8 mouse cellular contexts compared by ENCODE assay signal in genomic region chr13:93304251-93305001, GRCm38 (mm10). TPM values are rescaled to one million over a fixed set of nuclear protein-coding genes. Genes with fewer than 3 reads are reported as not detected.
DNase-seq lines count a peak whose midpoint lies in the region; ATAC-seq and TF ChIP-seq lines count a peak whose summit lies in the region.

No protein-coding gene starts in this region.

- H3K27ac ChIP-seq in MEL (ENCODE audit: control insufficient read depth, low read depth, low read length): peak overlapping the region; percentile 71
- H3K27ac ChIP-seq in embryonic facial prominence, embryonic 10.5 days (replicated peaks): peak overlapping the region; percentile 97
- peak overlapping the region; percentile 97 for H3K27ac ChIP-seq in heart, embryonic 14.5 days (replicated peaks in 1 of 2; ENCODE audit: control insufficient read depth in 1 of 2, insufficient read depth in 1 of 2, low read depth in 2 of 2, low read length in 2 of 2)
- H3K27ac ChIP-seq in lung, embryonic 16.5 days (ENCODE audit: low read length): peak overlapping the region; percentile 80

- H3K4me2 ChIP-seq in heart, embryonic 14.5 days (ENCODE audit: low read length): peak overlapping the region; percentile 60
- peak overlapping the region; percentile 90 for H3K4me2 ChIP-seq in lung, embryonic 16.5 days (ENCODE audit: low read depth, low read length)

- H3K27me3 ChIP-seq in MEL (ENCODE audit: control insufficient read depth in 1 of 2, insufficient read depth in 2 of 2, low read length in 2 of 2): no peaks in the 10 kb centered on the region
- no peaks in the 10 kb centered on the region for H3K27me3 ChIP-seq in embryonic facial prominence, embryonic 10.5 days (replicated peaks; ENCODE audit: low read depth, poor library complexity, severe bottlenecking)
- H3K27me3 ChIP-seq in heart, embryonic 14.5 days (ENCODE audit: control insufficient read depth, insufficient read depth, low read length): no peaks in the 10 kb centered on the region
- no peaks in the 10 kb centered on the region for H3K27me3 ChIP-seq in lung, embryonic 16.5 days (ENCODE audit: control insufficient read depth, insufficient read depth, low read depth, low read length)

- no peak for TF ChIP-seq CTCF in MEL (IDR thresholded peaks at IDR 0.05 in 2 of 3, conservative IDR thresholded peaks at IDR 0.05 in 1 of 3; ENCODE audit: control insufficient read depth in 1 of 3, insufficient read depth in 1 of 3, low read depth in 2 of 3, low read length in 3 of 3, poor library complexity in 1 of 3, severe bottlenecking in 1 of 3)

- H3K9ac ChIP-seq in MEL (ENCODE audit: control insufficient read depth, low read depth, low read length, poor library complexity, severe bottlenecking): peak overlapping the region; percentile 97
- peak overlapping the region; percentile 96 for H3K9ac ChIP-seq in heart, embryonic 14.5 days (ENCODE audit: low read length)
- peak overlapping the region; percentile 86 for H3K9ac ChIP-seq in lung, embryonic 16.5 days (ENCODE audit: low read length)

- peak overlapping the region; percentile 63 to 83 for H3K4me3 ChIP-seq in MEL (ENCODE audit: control insufficient read depth in 1 of 2, insufficient read depth in 1 of 2, low read depth in 2 of 2, low read length in 2 of 2)
- peak overlapping the region; percentile 80 for H3K4me3 ChIP-seq in embryonic facial prominence, embryonic 10.5 days
- H3K4me3 ChIP-seq in heart, embryonic 14.5 days (ENCODE audit: control insufficient read depth in 1 of 2, insufficient read depth in 1 of 2, low read depth in 1 of 2, low read length in 2 of 2): peak overlapping the region; percentile 94 to 95
- H3K4me3 ChIP-seq in lung, embryonic 16.5 days (ENCODE audit: low read length): peak overlapping the region; percentile 85

- TF ChIP-seq RAD21 in MEL (IDR thresholded peaks at IDR 0.05; ENCODE audit: low read depth, low read length): no peak

- peak; percentile 38 for DNase-seq in cerebellum, adult 8-10 months
- DNase-seq in cerebellum, adult 11-12 months: no peak
- DNase-seq in MEL (ENCODE audit: low read depth, low spot score): peak; percentile 76
- DNase-seq in embryonic facial prominence, embryonic 10.5 days (ENCODE audit: low spot score): peak; percentile 74
- peak; percentile 31 for DNase-seq in kidney, postnatal 14 days
- peak; percentile 62 for DNase-seq in skeletal muscle tissue, adult 2 months (ENCODE audit: low read depth, low spot score)

- H3K36me3 ChIP-seq in MEL (ENCODE audit: control insufficient read depth in 1 of 2, insufficient read depth in 2 of 2, low read length in 2 of 2): peaks cover 0 to 33% of the 10 kb centered on the region in 2 experiments; a peak in 2 of 4 replicates
- no peaks in the 10 kb centered on the region for H3K36me3 ChIP-seq in embryonic facial prominence, embryonic 10.5 days (replicated peaks)
- no peaks in the 10 kb centered on the region for H3K36me3 ChIP-seq in heart, embryonic 14.5 days (ENCODE audit: control insufficient read depth, insufficient read depth, low read length)
- no peaks in the 10 kb centered on the region for H3K36me3 ChIP-seq in lung, embryonic 16.5 days (ENCODE audit: control insufficient read depth, insufficient read depth, low read length)

- TF ChIP-seq EP300 in MEL (IDR thresholded peaks at IDR 0.05; ENCODE audit: low read depth in 1 of 2, low read length in 2 of 2): no peak

- no peak for TF ChIP-seq POLR2A in MEL (IDR thresholded peaks at IDR 0.05; ENCODE audit: control insufficient read depth in 1 of 2, insufficient read depth in 1 of 2, low read depth in 1 of 2, low read length in 2 of 2, poor library complexity in 1 of 2)

- no peaks in the 10 kb centered on the region for H3K9me3 ChIP-seq in MEL (replicated peaks; ENCODE audit: insufficient read depth, low read length)
- no peaks in the 10 kb centered on the region for H3K9me3 ChIP-seq in embryonic facial prominence, embryonic 10.5 days
- no peaks in the 10 kb centered on the region for H3K9me3 ChIP-seq in heart, embryonic 14.5 days (ENCODE audit: control insufficient read depth, low read length)
- H3K9me3 ChIP-seq in lung, embryonic 16.5 days (ENCODE audit: control insufficient read depth, low read length): no peaks in the 10 kb centered on the region

- peak; percentile 41 for ATAC-seq in heart, embryonic 14.5 days (ENCODE audit: insufficient number of reproducible peaks, insufficient read depth, low FRiP score, low read depth)
- peak; percentile 48 for ATAC-seq in lung, embryonic 16.5 days (ENCODE audit: low read depth)

- peaks cover 14 to 19% of the 10 kb centered on the region in 2 experiments for H3K4me1 ChIP-seq in MEL (ENCODE audit: control insufficient read depth in 1 of 2, insufficient read depth in 2 of 2, low read length in 2 of 2)
- H3K4me1 ChIP-seq in embryonic facial prominence, embryonic 10.5 days: peaks cover 42% of the 10 kb centered on the region
- H3K4me1 ChIP-seq in heart, embryonic 14.5 days (ENCODE audit: control insufficient read depth in 2 of 2, insufficient read depth in 2 of 2, low read length in 2 of 2): peaks cover 0 to 24% of the 10 kb centered on the region in 2 experiments; a peak in 3 of 4 replicates
- peaks cover 2% of the 10 kb centered on the region for H3K4me1 ChIP-seq in lung, embryonic 16.5 days (replicated peaks; ENCODE audit: control insufficient read depth, insufficient read depth, low read length)

- peaks cover 39% of the 10 kb centered on the region for H3K79me2 ChIP-seq in MEL (ENCODE audit: control insufficient read depth, insufficient read depth, low read length, poor library complexity)

- under 1% methylated on average over 64 of the region's 64 CpGs for WGBS in embryonic facial prominence, embryonic 10.5 days
- WGBS in heart, embryonic 14.5 days: 1% methylated on average over 53 of the region's 64 CpGs
- WGBS in lung, embryonic 16.5 days: under 1% methylated on average over 60 of the region's 64 CpGs

TF ChIP-seq in MEL, 35 proteins besides CTCF, POLR2A, EP300 and RAD21:
- TF ChIP-seq UBTF (IDR thresholded peaks at IDR 0.05; ENCODE audit: borderline replicate concordance, insufficient read depth, low read depth, low read length): peak; percentile 19; the same call in 1 of the 2 replicates
- TF ChIP-seq ZNF384 (IDR thresholded peaks at IDR 0.05; ENCODE audit: low read depth, low read length): peak; percentile 43; the same call in 1 of the 2 replicates
- peak; percentile 8; the same call in 1 of the 2 replicates for TF ChIP-seq SIN3A (IDR thresholded peaks at IDR 0.05; ENCODE audit: low read length)
- TF ChIP-seq JUND (IDR thresholded peaks at IDR 0.05; ENCODE audit: low read depth, low read length): no peak

RNA-seq across cellular contexts. Expression of gene Homer1, which starts 5.0 kb away (rescaled TPM):
- 20.6 and 23.1 TPM in 2 replicates for total RNA-seq in MEL (2012; rRNA removed)
- 10 to 100 TPM in 1 of 2 experiments, not detected in 1; 19.5 TPM for polyA plus RNA-seq in MEL (2012; ENCODE audit: insufficient read depth in 1 of 2, insufficient read length in 2 of 2, low read depth in 1 of 2, low replicate concordance in 2 of 2, missing spikeins in 1 of 2)
- polyA plus RNA-seq in embryonic facial prominence, embryonic 10.5 days (2016; fragmentation: Nextera tagmentation; extraction: Ambion mirVana): 8.6 and 8.7 TPM in 2 replicates
- polyA plus RNA-seq in heart, embryonic 14.5 days (2014; fragmentation: Nextera tagmentation; extraction: Ambion mirVana): 18.8 and 20.3 TPM in 2 replicates
- polyA plus RNA-seq in lung, embryonic 16.5 days (2015; fragmentation: Nextera tagmentation; extraction: Ambion mirVana): 2.9 TPM in 2 replicates
